Mouse (Mus musculus) myocyte (in vitro differentiated cells): ENCODE data around the gene Cryl1. TPM values are rescaled to one million over a fixed set of nuclear protein-coding genes. Genes with fewer than 3 reads are reported as not detected.

ENCODE experiments used
- H3K27me3 ChIP-seq: one replicate; pipeline ENCODE4 v1.6.1; 2011; ENCODE audit not compliant: control insufficient read depth, insufficient read depth, insufficient read length
- H3K36me3 ChIP-seq: one replicate; pipeline ENCODE4 v1.6.1; 2011; ENCODE audit not compliant: control insufficient read depth, insufficient read depth
- H3K4me2 ChIP-seq: one replicate; pipeline ENCODE4 v1.6.1; 2011; ENCODE audit warnings: low read depth, control low read depth
- H3K4me3 ChIP-seq: one replicate; pipeline ENCODE4 v1.5.1; 2011; ENCODE audit warnings: mild to moderate bottlenecking, control low read depth, moderate library complexity
- H3K79me2 ChIP-seq: one replicate; pipeline ENCODE4 v1.6.1; 2011; ENCODE audit not compliant: control insufficient read depth, insufficient read depth
- H3ac ChIP-seq: one replicate; pipeline ENCODE4 v1.6.1; 2011; ENCODE audit not compliant: control insufficient read depth, insufficient read length
- CEBPB ChIP-seq: IDR thresholded peaks from 2 replicates; pipeline ENCODE4 v1.6.1; 2011; ENCODE audit warnings: mild to moderate bottlenecking, moderate library complexity; ENCODE audit not compliant: poor library complexity, insufficient read depth, severe bottlenecking
- E2F4 ChIP-seq: IDR thresholded peaks from one replicate; pipeline ENCODE4 v1.6.1; 2011; ENCODE audit warnings: mild to moderate bottlenecking, control low read depth, moderate library complexity; ENCODE audit not compliant: insufficient read depth
- MAX ChIP-seq: IDR thresholded peaks from one replicate; pipeline ENCODE4 v1.6.1; 2011; ENCODE audit warnings: low read depth, mild to moderate bottlenecking, control low read depth
- MYOD1 ChIP-seq, 3 experiments: IDR thresholded peaks; one replicate each; pipeline ENCODE4 v1.6.1; 2011; ENCODE audit warnings: control low read depth in 2 of 3, low read depth in 2 of 3, mild to moderate bottlenecking in 2 of 3, moderate library complexity in 1 of 3; ENCODE audit not compliant: insufficient read length in 2 of 3, control insufficient read depth in 1 of 3
- MYOG ChIP-seq, 3 experiments: IDR thresholded peaks; one replicate each; pipeline ENCODE4 v1.6.1; 2011; ENCODE audit warnings: control low read depth in 2 of 3, low read depth in 2 of 3, mild to moderate bottlenecking in 2 of 3; ENCODE audit not compliant: insufficient read length in 2 of 3, control insufficient read depth in 1 of 3, insufficient read depth in 1 of 3
- POLR2A ChIP-seq: IDR thresholded peaks from one replicate; pipeline ENCODE4 v1.6.1; 2011; ENCODE audit warnings: low read depth, mild to moderate bottlenecking, control low read depth, moderate library complexity; ENCODE audit not compliant: insufficient read length
- POLR2AphosphoS2 ChIP-seq: IDR thresholded peaks from one replicate; pipeline ENCODE4 v1.6.1; 2011; ENCODE audit warnings: low read depth, control low read depth; ENCODE audit not compliant: insufficient read length
- REST ChIP-seq: IDR thresholded peaks from one replicate; pipeline ENCODE4 v1.6.1; 2011; ENCODE audit warnings: mild to moderate bottlenecking, control low read depth, moderate library complexity; ENCODE audit not compliant: insufficient read depth, insufficient read length
- SRF ChIP-seq: IDR thresholded peaks from one replicate; pipeline ENCODE4 v1.6.1; 2011; ENCODE audit warnings: low read depth; ENCODE audit not compliant: control insufficient read depth, insufficient read length
- TCF12 ChIP-seq: IDR thresholded peaks from one replicate; pipeline ENCODE4 v1.6.1; 2011; ENCODE audit warnings: mild to moderate bottlenecking, control low read depth; ENCODE audit not compliant: poor library complexity, insufficient read depth, severe bottlenecking
- TCF3 ChIP-seq: IDR thresholded peaks from one replicate; pipeline ENCODE4 v1.6.1; 2011; ENCODE audit warnings: low read depth, control low read depth; ENCODE audit not compliant: insufficient read length
- USF1 ChIP-seq: IDR thresholded peaks from one replicate; pipeline ENCODE4 v1.6.1; 2011; ENCODE audit warnings: low read depth, mild to moderate bottlenecking, control low read depth, moderate library complexity
- polyA plus RNA-seq: library from polyadenylated mRNA; unstranded; fragments of >200 nt; fragmentation: generic; extraction: Trizol; gene quantifications from one replicate; pipeline ENCODE4 v1.2.1, GENCODE M21; 2012; ENCODE audit warnings: missing spikeins

The Cryl1 gene
- polyA plus RNA-seq, 1 experiment = 0.72 TPM

DNA sequence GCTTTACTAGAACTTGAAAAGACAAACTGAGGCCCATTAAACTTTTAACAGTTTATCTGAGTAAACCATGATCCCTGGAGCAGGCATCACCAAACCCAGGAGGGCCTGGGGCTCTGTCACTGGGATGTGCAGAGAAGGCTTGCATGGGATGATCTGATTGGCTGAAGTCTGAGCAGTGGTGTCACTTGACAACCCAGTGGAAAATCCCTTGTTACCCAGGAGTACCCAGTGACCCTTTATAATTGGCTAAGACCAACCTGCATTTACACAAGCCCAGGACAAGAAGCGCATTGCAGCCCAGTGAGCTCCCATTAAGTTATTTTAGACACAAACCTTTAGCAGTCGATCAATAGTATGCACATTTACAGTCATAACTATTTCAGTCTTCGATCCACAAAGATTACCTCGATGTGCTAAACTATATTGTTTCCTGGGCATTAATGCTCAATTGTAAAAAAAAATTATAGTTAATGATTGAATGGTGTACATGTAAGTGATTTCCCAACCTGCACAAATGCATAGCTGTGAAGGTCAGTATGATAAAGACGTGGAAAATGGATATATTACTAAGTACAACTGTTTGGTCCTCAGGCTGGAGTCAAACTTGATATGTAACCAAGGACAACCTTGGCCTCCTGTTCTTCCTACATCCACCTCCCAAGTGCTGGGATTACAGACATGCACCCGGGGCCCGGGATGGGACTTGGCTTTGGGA is 46.7 kb downstream of the Cryl1 start:
- TF ChIP-seq CEBPB = no peak
- no peak overlapping the region for H3ac ChIP-seq
- H3K4me3 ChIP-seq = no peak overlapping the region
- no peak overlapping the region for H3K4me2 ChIP-seq
- no peaks in the 10 kb centered on the region for H3K36me3 ChIP-seq
- no peaks in the 10 kb centered on the region for H3K79me2 ChIP-seq
- H3K27me3 ChIP-seq = no peaks in the 10 kb centered on the region

DNA sequence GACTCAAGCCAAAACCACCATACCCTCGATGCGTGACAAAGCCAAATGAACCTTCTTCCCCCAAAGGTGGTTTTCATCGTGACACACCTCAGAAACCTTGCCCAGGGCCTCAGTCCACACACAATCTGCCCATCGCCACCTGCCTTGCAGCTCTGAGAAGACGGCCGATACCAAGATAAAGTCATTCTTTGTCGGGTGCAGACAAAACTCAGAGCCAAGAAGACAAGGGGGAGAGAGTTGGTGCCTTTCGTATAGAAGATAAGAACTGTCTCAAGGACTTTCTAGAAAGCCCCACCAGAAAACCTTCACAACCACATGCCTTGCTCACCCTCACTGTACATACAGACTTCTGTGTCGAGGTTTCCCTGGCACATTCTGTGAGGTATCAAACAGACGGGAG is 48.4 kb downstream of the Cryl1 start:
- Histone ChIP-seq H3K79me2 (no peaks in the 10 kb centered on the region), H3K4me3 (no peak overlapping the region), H3K36me3 (no peaks in the 10 kb centered on the region), H3K27me3 (no peaks in the 10 kb centered on the region), H3ac (no peak overlapping the region), H3K4me2 (no peak overlapping the region)
- TF ChIP-seq MAX = no peak
- no peak for TF ChIP-seq POLR2AphosphoS2
- TF ChIP-seq SRF = no peak
- no peak for TF ChIP-seq MYOD1 (IDR thresholded peaks at IDR 0.05; ENCODE audit: control insufficient read depth in 1 of 3, insufficient read length in 2 of 3, low read depth in 2 of 3)
- no peak for TF ChIP-seq CEBPB
- no peak for TF ChIP-seq MYOG (IDR thresholded peaks at IDR 0.05; ENCODE audit: control insufficient read depth in 1 of 3, insufficient read depth in 1 of 3, insufficient read length in 2 of 3, low read depth in 2 of 3)
- TF ChIP-seq REST = no peak
- TF ChIP-seq TCF12 = no peak

DNA sequence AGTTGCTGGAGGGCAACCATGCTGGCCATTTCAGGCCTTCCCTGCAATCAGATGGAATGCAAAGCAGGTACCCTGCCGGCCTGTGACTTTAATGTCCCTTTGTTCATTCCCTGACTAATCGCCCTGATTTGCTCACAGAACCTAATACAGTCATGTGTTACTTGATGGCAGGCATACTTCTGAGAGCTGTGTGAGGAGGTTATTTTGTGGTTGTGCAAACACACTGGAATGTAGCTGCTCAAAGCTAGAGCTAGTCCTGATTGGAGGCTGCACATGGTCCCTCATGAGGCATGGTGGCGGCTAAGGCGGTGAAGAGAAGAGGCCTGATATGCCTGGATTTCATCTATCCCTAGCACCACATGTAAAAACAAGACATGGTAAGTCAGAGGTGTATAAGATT is 50.2 kb downstream of the Cryl1 start:
- Histone ChIP-seq H3K4me3 (no peak overlapping the region), H3ac (no peak overlapping the region), H3K36me3 (no peaks in the 10 kb centered on the region), H3K27me3 (no peaks in the 10 kb centered on the region), H3K79me2 (no peaks in the 10 kb centered on the region), H3K4me2 (no peak overlapping the region)
- TF ChIP-seq MYOD1 (IDR thresholded peaks at IDR 0.05; ENCODE audit: control insufficient read depth in 1 of 3, insufficient read length in 2 of 3, low read depth in 2 of 3) = no peak
- TF ChIP-seq REST = no peak
- TF ChIP-seq SRF = no peak
- no peak for TF ChIP-seq POLR2AphosphoS2
- no peak for TF ChIP-seq POLR2A
- no peak for TF ChIP-seq E2F4
- TF ChIP-seq CEBPB = no peak
- TF ChIP-seq MYOG (IDR thresholded peaks at IDR 0.05; ENCODE audit: control insufficient read depth in 1 of 3, insufficient read depth in 1 of 3, insufficient read length in 2 of 3, low read depth in 2 of 3) = no peak

DNA sequence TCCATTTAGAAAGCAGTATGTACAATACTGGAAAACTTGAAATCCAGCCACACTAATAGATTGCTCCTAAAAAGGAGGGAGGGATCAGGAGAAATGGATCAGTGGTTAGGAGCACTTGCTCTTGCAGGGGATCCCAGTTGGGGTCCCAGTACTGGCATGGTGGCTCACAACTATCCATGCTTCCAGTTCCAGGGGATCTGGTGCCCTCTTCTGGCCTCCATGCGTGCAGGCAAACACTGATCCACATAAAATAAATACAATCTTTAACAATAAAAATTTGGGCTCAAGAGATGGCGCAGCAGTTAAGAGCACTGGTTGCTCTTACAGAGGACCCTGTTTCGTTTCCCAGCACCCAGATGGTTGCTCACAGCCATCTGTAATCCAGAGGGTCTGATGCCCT is 52.2 kb downstream of the Cryl1 start:
- Histone ChIP-seq H3K27me3 (no peaks in the 10 kb centered on the region), H3K4me2 (no peak overlapping the region), H3K4me3 (no peak overlapping the region), H3ac (no peak overlapping the region), H3K36me3 (no peaks in the 10 kb centered on the region), H3K79me2 (no peaks in the 10 kb centered on the region)
- TF ChIP-seq REST = no peak
- no peak for TF ChIP-seq TCF3
- no peak for TF ChIP-seq E2F4
- no peak for TF ChIP-seq CEBPB
- TF ChIP-seq MAX = no peak
- TF ChIP-seq POLR2AphosphoS2 = no peak
- TF ChIP-seq SRF = no peak
- TF ChIP-seq USF1 = no peak
- TF ChIP-seq TCF12 = no peak
- no peak for TF ChIP-seq MYOD1 (IDR thresholded peaks at IDR 0.05; ENCODE audit: control insufficient read depth in 1 of 3, insufficient read length in 2 of 3, low read depth in 2 of 3)
- TF ChIP-seq POLR2A = no peak
- no peak for TF ChIP-seq MYOG (IDR thresholded peaks at IDR 0.05; ENCODE audit: control insufficient read depth in 1 of 3, insufficient read depth in 1 of 3, insufficient read length in 2 of 3, low read depth in 2 of 3)

DNA sequence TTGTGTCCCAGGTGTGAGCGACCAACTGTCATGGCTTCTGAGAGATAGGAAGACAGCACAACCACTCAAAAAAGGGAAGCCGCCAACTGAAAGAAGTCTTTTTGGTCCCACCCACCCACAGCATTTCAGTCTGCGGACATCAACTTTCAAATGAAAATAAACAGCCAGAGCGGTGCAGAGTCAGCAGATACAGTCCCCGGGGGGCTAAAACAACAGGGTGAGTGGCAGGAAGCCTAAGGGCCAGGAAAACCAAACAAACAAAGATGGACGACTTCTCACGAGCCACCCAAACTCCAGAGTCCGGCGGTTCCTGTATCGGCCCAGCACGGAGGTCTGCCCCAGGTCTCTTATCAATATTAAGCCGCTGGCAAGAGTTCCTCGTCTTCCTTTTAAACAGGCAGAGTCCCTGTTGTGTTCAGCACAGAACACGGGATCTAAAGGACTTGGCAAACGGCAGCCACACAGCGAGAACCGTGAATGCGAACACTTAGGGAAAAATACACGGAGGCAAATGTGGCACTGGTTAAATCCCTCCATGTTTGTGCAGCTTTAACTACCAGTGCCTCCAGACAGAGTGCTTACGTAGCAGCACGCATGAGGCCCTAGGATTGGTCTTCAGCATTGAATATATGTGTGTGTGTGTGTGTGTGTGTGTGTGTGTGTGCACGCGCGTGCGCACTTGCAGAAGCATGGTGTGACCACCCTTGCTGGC is 53.4 kb downstream of the Cryl1 start:
- H3K79me2 ChIP-seq = no peaks in the 10 kb centered on the region
- H3K27me3 ChIP-seq = no peaks in the 10 kb centered on the region
- no peak for TF ChIP-seq POLR2AphosphoS2
- no peak for TF ChIP-seq E2F4
- TF ChIP-seq REST = no peak
- no peak for TF ChIP-seq MAX
- TF ChIP-seq USF1 = no peak
- TF ChIP-seq TCF12 = no peak
- TF ChIP-seq MYOD1 (IDR thresholded peaks at IDR 0.05; ENCODE audit: control insufficient read depth in 1 of 3, insufficient read length in 2 of 3, low read depth in 2 of 3) = no peak
- TF ChIP-seq CEBPB = no peak
- no peak for TF ChIP-seq MYOG (IDR thresholded peaks at IDR 0.05; ENCODE audit: control insufficient read depth in 1 of 3, insufficient read depth in 1 of 3, insufficient read length in 2 of 3, low read depth in 2 of 3)
- no peak for TF ChIP-seq SRF
- TF ChIP-seq POLR2A = no peak
- H3K4me3 ChIP-seq = no peak overlapping the region
- no peaks in the 10 kb centered on the region for H3K36me3 ChIP-seq
- no peak overlapping the region for H3K4me2 ChIP-seq
- H3ac ChIP-seq = no peak overlapping the region
